Mouse (Mus musculus) midbrain, embryonic 16.5 days (tissue): ENCODE results near the gene Atp13a1. TPM values are rescaled to one million over a fixed set of nuclear protein-coding genes. Genes with fewer than 3 reads are reported as not detected.

ENCODE experiments used
- ATAC-seq: fragments of 200-750 bp; cut with Nextera tagmentation; 2 replicates; pipeline ENCODE4 v1.8.0; 2017; ENCODE audit warnings: moderate TSS enrichment
- H3K27ac ChIP-seq: fragments of 300-500 bp; sonication (generic); 2 replicates; pipeline ENCODE4 v1.5.1; 2014; ENCODE audit warnings: mild to moderate bottlenecking, low read length, mixed read lengths
- H3K27me3 ChIP-seq: fragments of 300-500 bp; sonication (generic); 2 replicates; pipeline ENCODE4 v1.6.1; 2014; ENCODE audit warnings: low read depth, low read length, mixed read lengths; ENCODE audit not compliant: control insufficient read depth, insufficient read depth
- H3K36me3 ChIP-seq: fragments of 300-500 bp; sonication (generic); 2 replicates; pipeline ENCODE4 v1.6.1; 2014; ENCODE audit warnings: mild to moderate bottlenecking, low read length, moderate library complexity, mixed read lengths; ENCODE audit not compliant: control insufficient read depth, insufficient read depth
- H3K4me1 ChIP-seq: fragments of 300-500 bp; sonication (generic); 2 replicates; pipeline ENCODE4 v1.6.1; 2014; ENCODE audit warnings: mild to moderate bottlenecking, low read length, mixed read lengths; ENCODE audit not compliant: control insufficient read depth, insufficient read depth
- H3K4me2 ChIP-seq: fragments of 300-500 bp; sonication (generic); 2 replicates; pipeline ENCODE4 v1.6.1; 2014; ENCODE audit warnings: mild to moderate bottlenecking, low read length, mixed read lengths
- H3K4me3 ChIP-seq: fragments of 300-500 bp; sonication (generic); 2 replicates; pipeline ENCODE4 v1.5.1; 2014; ENCODE audit warnings: low read depth, mild to moderate bottlenecking, low read length, moderate library complexity, mixed read lengths
- H3K9ac ChIP-seq: fragments of 300-500 bp; sonication (generic); 2 replicates; pipeline ENCODE4 v1.6.1; 2014; ENCODE audit warnings: low read depth, low read length, mixed read lengths
- H3K9me3 ChIP-seq: fragments of 300-500 bp; sonication (generic); replicated peaks from 2 replicates; pipeline ENCODE4 v1.6.1; 2014; ENCODE audit warnings: mild to moderate bottlenecking, low read length, mixed read lengths; ENCODE audit not compliant: control insufficient read depth, poor library complexity, severe bottlenecking
- WGBS: fragments of 180-500 bp; shearing (Covaris S2); extraction: QIAGEN DNeasy Blood & Tissue Kit; methylation state at CpG from one replicate; pipeline ENCODE4 v1.1.7; 2014; 5-methylcytosine and 5-hydroxymethylcytosine counted together
- polyA plus RNA-seq: library from polyadenylated mRNA; unstranded; fragments of >200 nt; fragmentation: Nextera tagmentation; extraction: Ambion mirVana; gene quantifications from 2 replicates; pipeline ENCODE4 v1.2.1, GENCODE M21; 2015

Gene Atp13a1
- polyA plus RNA-seq, 1 experiment from 2014 or later = 57.1 TPM

DNA sequence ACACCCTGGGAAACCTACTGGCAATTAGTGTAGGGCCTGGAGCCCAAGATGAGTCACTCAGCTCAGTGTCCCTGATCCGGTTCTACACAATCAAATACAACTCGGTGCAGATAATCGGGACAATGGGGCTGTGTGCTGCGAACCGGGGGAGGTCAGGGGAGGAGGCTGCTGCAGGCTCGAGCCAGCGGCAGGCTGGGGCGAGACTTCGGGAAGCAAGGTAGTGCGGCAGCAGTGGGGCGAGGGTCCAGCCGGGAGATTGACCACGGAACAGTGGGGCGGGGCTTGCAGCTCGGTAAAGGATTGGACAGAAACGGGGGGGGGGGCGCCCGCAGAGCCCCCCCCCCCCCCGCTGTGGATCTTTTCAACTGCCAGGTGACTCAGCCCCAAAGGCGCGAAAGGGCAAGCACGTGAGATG, 31.0 kb downstream of the Atp13a1 start:
- Histone ChIP-seq H3K9me3 (no peaks in the 10 kb centered on the region), H3K4me1 (peaks cover 32% of the 10 kb centered on the region), H3K4me2 (peak overlapping the region; percentile 80), H3K9ac (peak overlapping the region; percentile 76), H3K27ac (peak overlapping the region; percentile 78), H3K27me3 (no peaks in the 10 kb centered on the region), H3K36me3 (peaks cover 13% of the 10 kb centered on the region; the same call in 1 of the 2 replicates), H3K4me3 (peak overlapping the region; percentile 59)
- 1% methylated on average over 16 of the region's 22 CpGs for WGBS
- ATAC-seq = peak; percentile 64

DNA sequence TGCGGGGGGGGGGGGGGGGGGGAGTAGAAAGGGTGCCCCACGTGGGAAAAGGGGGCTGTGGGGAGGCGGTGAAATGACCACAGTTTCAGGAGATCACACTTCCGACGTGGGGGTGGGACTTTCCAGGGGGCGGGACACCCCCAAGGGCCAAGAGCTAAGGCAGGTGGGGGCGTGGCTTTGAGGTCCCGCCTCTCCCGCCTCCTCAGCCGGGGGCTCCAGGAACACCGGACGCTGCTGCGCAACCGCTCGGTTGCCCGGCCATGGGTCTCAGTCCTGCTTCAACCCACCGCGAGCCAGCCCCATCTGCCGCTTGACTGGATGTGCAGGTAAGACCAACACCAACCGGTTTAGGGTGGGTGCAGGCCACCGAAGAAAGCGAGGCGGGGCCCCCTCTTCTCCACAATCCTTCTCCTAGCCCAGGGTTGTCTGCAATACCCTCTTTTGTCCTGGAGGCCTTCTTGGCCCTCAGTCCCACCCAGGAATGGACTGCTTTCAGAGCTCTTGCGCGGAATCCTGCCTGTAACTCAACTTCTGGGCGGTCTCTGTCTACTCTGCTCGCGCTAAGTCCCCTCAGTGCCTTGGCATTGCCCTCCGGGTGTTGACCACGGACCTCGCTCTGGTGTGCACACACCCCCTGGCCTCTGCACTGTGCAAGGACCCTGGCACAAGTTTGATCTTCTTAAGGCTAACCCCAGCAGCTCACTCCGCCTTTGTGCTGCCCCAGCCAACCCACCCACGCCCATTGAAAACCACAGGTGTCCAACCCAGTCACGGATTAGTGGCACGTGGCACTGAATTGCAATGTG, 31.6 kb downstream of the Atp13a1 start, which contains the start of gene Lpar2:
Gene Lpar2 (plus strand): TSS at position 44 of the 806 bp plus-strand sequence.
- peaks cover 14% of the 10 kb centered on the region; the same call in 1 of the 2 replicates for H3K36me3 ChIP-seq
- H3K27ac ChIP-seq = peak within 1 kb of the TSS; percentile 78
- peak within 1 kb of the TSS; percentile 80 for H3K4me2 ChIP-seq
- no peaks in the 10 kb centered on the region for H3K27me3 ChIP-seq
- ATAC-seq = peak; percentile 82
- H3K4me3 ChIP-seq = peak within 1 kb of the TSS; percentile 59
- H3K9ac ChIP-seq = peak within 1 kb of the TSS; percentile 76
- H3K9me3 ChIP-seq = no peaks in the 10 kb centered on the region
- peaks cover 32% of the 10 kb centered on the region for H3K4me1 ChIP-seq
- WGBS = under 1% methylated on average over 27 of the region's 35 CpGs

DNA sequence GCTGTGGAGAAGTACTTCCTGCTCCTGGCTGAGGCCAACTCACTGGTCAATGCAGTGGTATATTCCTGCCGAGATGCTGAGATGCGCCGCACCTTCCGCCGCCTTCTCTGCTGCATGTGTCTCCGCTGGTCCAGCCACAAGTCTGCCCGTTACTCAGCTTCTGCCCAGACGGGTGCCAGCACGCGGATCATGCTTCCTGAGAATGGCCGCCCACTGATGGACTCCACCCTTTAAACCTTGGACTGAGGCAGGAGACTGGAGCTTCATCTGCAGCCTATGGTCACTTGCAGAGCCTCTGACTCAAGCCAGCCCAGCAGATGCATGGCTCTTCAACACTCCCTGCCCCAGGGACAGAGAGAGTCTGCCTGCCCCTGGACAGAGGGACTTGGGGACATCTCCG, 35.4 kb downstream of the Atp13a1 start:
- Histone ChIP-seq H3K4me2 (no peak overlapping the region), H3K4me3 (no peak overlapping the region), H3K9ac (no peak overlapping the region), H3K27me3 (no peaks in the 10 kb centered on the region), H3K27ac (no peak overlapping the region), H3K36me3 (peaks cover 15% of the 10 kb centered on the region), H3K4me1 (peaks cover 32% of the 10 kb centered on the region), H3K9me3 (no peaks in the 10 kb centered on the region)
- WGBS = 95% methylated on average over 12 of the region's 12 CpGs
- ATAC-seq = no peak

DNA sequence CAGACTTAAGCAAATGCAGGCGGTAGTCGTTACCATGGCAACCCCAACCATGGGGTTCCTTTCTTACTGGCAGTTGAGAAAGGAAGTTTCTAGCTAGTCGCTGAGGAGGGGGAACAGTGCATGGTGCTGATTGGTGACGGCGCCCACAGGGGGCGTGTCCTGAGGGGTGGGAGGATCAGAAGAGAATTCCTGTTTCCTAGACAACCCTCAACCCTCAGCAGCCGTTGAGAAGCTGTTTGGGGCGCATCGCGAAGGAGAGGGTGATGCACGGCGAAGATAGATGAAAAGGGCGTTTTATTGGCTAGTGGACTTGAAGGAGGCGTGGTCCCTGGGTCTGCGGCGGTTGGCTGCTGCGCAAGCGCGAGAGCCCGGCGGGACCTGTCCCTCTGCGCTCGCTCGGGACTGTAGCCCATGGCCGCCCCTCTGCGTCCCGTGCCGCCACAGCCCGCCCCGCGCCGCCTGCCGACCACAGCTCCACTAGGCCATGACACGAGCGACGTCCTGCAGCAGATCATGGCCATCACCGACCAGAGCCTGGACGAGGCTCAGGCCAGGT, 41.4 kb downstream of the Atp13a1 start, which contains the start of gene Pbx4:
Gene Pbx4 (plus strand): TSS at position 194 of the 556 bp plus-strand sequence.
- Histone ChIP-seq H3K9ac (peak within 1 kb of the TSS; percentile 86), H3K4me1 (peaks cover 13% of the 10 kb centered on the region), H3K27me3 (no peaks in the 10 kb centered on the region), H3K4me2 (peak within 1 kb of the TSS; percentile 86), H3K4me3 (peak within 1 kb of the TSS; percentile 68), H3K27ac (peak within 1 kb of the TSS; percentile 87), H3K9me3 (no peaks in the 10 kb centered on the region), H3K36me3 (peaks cover 4% of the 10 kb centered on the region)
- ATAC-seq = peak; percentile 99
- under 1% methylated on average over 38 of the region's 38 CpGs for WGBS

DNA sequence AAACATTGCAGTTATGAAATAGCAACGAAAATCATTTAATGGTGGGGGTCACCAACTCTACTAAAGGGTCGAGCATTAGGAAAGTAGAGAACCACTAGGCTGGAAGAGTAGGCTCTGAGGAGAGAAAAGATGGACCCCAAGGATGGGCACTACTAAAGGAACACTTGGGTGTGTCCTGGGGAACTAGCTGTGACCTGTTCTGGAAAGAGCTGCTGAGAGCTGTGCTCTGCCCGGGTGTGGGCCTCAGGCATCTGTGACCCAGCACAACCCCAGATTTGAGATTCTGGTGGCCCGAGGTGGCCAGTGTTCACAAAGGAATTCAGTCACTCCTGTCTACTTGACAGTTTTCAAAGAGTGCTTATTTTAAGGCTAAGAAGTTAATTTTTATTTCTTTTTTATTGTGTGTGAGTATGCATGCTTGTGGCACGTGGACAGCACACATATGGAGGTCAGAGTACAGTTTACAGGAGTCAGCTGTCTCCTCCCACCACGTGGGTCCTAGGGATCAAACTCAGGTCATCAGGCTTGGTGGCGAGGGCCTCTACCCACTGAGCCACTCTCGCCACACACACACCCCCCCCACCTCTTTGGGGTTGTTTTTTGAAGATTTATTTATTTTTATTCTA, 46.2 kb downstream of the Atp13a1 start:
- Histone ChIP-seq H3K9ac (no peak overlapping the region), H3K27ac (no peak overlapping the region), H3K4me1 (peaks cover 7% of the 10 kb centered on the region), H3K36me3 (no peaks in the 10 kb centered on the region), H3K4me3 (no peak overlapping the region), H3K27me3 (no peaks in the 10 kb centered on the region), H3K4me2 (no peak overlapping the region), H3K9me3 (no peaks in the 10 kb centered on the region)
- WGBS = 92% methylated on average over 8 of the region's 8 CpGs
- no peak for ATAC-seq

DNA sequence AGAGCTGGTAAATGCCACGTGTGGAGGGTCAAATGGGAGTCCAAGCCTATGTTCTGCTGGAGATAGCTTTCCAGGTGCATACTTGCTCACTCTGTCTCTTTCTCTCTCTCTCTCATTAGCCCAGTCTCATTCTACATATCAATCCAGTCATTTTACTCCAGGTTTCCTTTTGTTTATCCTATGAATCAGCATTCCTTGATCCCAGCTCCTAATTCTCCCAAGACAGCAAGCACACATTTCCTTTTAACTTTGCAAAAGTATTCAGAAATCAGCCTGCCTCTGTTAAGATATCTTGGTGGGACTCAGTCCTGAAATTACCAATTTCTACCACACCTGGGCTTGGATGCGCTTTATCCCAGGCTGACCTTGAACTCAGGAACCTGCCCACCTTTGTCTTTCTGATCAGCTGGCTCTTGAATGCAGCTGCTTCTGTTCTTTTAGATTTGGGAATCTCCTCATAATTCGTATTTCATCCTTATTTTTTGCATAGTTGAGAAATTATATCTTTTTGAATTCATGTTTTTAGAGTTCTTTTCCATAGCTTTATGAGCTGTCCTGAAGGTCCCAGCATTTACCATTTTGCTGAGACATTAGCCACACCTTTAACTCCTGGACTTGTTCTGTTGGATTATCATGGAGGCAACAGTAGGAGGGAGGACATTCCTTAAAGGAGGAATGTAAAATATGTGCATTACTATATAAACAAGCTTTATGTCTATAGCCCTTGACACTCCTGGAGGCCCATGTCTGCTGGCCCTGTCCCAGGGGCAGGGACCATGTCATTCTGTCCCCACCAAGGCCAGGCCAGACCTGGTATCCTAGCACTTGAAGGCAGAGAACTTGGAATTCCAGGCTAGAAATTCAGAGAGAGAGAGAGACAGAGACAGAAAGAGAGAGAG, 56.5 kb downstream of the Atp13a1 start:
- no peaks in the 10 kb centered on the region for H3K9me3 ChIP-seq
- no peaks in the 10 kb centered on the region for H3K4me1 ChIP-seq
- no peak overlapping the region for H3K27ac ChIP-seq
- H3K9ac ChIP-seq = no peak overlapping the region
- H3K36me3 ChIP-seq = peaks cover 3% of the 10 kb centered on the region; the same call in 1 of the 2 replicates
- no peak for ATAC-seq
- H3K4me3 ChIP-seq = no peak overlapping the region
- H3K4me2 ChIP-seq = no peak overlapping the region
- no peaks in the 10 kb centered on the region for H3K27me3 ChIP-seq
- 77% methylated on average over 3 of the region's 3 CpGs for WGBS

DNA sequence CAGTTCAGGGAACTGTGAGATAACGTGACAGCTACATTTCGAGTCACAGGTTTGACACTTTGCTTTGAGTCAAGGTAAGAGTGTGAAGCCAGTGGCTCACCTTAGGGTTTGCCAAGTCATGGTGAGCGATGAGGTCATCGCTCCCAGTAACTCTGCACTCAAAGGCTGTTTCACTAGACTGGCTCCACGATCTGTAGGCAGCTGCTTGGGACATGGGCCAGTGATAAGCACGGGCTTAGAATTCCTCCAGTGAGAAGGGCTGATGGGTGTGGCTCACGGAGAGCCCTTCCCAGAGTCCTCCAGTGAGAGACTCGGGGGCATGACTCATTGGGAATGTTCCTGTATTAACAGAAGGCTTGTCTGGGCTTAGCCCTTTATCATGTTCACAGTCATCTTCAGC, 58.0 kb downstream of the Atp13a1 start:
- Histone ChIP-seq H3K27me3 (no peaks in the 10 kb centered on the region), H3K27ac (no peak overlapping the region), H3K4me1 (no peaks in the 10 kb centered on the region), H3K4me3 (no peak overlapping the region), H3K4me2 (no peak overlapping the region), H3K9me3 (no peaks in the 10 kb centered on the region), H3K9ac (no peak overlapping the region), H3K36me3 (peaks cover 3% of the 10 kb centered on the region; the same call in 1 of the 2 replicates)
- 91% methylated on average over 8 of the region's 8 CpGs for WGBS
- ATAC-seq = no peak

DNA sequence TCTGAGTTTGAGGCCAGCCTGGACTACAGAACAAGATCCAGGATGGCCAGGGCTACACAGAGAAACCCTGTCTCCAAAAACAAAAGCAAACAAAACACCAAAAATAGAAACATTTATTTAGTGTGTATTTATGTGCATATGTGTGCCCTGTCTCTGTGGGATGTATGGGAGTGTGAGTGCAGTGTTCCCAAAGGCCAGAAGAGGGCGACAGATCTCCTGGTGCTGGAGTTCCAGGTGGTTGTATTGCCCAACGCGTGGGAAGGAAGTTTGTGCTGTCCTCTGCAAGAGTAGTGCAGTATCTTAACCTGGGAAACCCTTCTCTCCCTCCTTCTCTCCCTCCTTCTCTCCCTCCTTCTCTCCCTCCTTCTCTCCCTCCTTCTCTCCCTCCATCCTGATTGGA, 58.9 kb downstream of the Atp13a1 start:
- Histone ChIP-seq H3K4me2 (no peak overlapping the region), H3K4me1 (no peaks in the 10 kb centered on the region), H3K27me3 (no peaks in the 10 kb centered on the region), H3K4me3 (no peak overlapping the region), H3K9ac (no peak overlapping the region), H3K27ac (no peak overlapping the region), H3K36me3 (peaks cover 3% of the 10 kb centered on the region; the same call in 1 of the 2 replicates), H3K9me3 (no peaks in the 10 kb centered on the region)
- ATAC-seq = no peak
- 35% methylated on average over 3 of the region's 3 CpGs for WGBS
